Mouse (Mus musculus): ENCODE results near the gene Galnt7.

Gene Galnt7

DNA sequence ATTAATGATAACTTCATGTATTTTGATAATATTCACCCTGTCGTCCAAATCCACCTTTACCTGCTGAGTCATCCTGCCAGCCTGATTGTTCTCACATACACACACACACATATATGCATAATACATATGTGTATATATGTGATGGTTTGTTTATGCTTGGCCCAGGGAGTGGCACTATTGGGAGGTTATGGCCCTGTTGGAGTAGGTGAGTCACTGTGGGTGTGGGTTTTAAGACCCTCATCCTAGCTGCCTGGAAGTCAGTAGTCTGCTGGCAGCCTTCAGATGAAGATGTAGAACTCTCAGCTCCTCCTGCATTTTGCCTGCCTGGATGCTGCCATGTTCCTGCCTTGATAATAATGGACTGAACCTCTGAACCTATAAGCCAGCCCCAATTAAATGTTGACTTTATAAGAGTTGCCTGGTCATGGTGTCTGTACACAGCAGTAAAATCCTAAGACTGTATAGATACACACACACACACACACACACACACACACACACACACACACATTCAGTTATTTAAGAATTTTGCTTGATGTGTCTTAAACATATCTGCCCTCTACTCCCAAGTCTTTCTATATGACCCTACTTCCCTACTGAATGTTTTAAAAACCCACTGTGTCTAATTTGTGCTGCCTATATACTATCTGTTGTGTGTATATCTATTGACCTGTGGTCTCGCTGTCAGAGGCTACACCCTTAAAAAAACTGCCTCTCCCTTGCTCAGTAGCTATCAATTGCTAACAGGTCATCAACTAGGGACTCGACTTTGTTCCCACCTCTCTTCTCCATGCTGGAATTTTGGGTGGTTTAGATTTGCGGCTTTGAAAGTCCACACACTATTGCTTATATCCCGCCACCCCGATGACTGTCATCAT is 23.8 kb downstream of the Galnt7 start:
- DNase-seq (ENCODE audit: low spot score) = no peak

DNA sequence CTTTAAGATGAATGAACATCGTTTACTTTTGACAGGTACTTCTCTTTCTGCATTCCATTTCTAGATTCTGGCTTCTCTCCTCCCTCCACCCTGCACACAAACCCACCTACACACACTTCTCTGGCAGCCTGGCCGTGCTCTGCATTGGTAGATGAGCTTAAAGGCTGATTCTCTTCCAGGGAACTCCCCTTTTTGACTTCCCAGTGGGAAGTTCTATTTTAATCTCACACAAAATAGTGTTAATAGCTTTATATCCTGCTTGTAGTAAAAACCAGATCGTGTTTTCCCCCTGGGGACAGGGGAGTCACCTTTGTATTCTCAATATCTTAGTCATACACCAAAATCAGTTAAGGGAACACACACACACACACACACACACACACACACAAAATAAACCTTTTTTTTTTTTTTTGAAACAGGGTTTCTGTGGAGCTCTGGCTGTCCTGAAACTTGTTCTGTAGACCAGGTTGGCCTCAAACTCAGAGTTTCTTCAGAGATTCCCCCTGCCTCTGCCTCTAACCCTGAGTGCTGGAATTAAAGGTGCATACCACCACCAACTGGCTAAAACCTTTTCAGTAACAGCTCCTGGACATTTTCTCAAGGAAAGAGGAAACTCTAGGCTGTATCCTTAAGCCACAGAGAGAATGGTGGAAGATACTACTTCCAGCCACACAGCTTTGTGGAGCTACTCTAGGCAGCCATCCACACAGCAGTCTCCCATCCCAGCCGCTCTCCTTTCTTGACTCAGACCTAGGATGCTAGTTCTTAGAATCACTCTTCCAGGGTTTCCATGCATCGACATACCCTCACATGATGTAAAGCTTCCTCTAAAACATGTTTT is 24.7 kb downstream of the Galnt7 start:
- DNase-seq (ENCODE audit: low spot score) = no peak

DNA sequence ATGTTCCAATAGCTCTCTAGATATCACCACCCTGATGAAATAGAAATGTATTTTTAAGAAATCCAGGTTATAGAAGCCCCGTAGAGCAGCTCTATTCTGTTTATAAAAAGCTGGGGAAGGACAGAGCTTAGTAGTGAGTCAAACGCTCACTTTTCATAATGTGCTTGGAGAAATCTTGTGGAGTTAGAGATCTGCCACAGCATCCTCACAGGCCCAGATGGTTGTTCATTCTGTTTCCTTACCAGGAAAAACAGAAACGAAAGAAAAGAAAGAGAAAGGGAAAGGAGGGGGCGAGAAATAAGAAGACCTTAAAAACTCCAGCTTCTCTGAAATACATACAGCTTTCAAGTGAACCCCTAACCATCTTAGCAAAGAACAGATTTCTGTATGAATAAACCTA is 28.9 kb downstream of the Galnt7 start:
- no peak for DNase-seq (ENCODE audit: low spot score)

DNA sequence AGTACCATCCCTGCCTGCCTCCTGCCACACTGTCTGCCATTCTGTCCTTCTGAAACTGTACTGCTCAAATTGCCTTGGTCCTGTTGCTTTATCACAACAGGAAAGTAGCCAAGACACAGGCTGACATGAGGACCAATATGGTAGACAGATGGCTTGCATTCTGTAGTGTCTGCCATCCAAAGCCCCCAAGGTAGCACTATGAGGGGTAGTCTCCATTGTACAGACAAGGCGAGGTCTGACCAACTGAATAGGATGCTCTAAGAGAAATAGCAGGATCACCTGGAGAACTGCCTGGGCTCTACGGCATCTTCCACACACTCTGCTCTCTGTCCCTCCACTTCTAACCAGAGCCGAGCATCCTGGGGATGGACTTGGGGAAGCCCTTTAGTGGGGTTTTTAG is 29.8 kb downstream of the Galnt7 start:
- DNase-seq (ENCODE audit: low spot score) = no peak

DNA sequence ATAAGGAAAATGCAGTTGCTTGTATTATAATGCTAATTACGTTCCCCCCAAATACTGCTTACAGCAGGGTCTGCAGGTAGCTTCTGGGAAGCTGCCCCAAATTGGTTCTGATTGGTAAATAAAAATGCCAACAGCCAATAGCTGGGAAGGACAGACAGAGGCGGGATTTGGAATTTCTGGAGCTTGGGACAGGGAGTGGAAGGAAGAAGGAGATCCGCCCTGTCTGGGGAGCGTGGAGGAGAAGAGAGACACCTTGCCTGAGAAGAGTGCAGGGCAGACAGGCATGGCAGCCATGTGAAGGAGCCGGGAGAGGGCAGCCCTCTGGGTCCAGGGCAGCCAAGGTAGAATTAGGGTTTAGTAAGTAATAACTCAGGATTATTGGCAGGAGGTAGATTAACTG is 35.9 kb downstream of the Galnt7 start:
- DNase-seq (ENCODE audit: low spot score) = no peak

DNA sequence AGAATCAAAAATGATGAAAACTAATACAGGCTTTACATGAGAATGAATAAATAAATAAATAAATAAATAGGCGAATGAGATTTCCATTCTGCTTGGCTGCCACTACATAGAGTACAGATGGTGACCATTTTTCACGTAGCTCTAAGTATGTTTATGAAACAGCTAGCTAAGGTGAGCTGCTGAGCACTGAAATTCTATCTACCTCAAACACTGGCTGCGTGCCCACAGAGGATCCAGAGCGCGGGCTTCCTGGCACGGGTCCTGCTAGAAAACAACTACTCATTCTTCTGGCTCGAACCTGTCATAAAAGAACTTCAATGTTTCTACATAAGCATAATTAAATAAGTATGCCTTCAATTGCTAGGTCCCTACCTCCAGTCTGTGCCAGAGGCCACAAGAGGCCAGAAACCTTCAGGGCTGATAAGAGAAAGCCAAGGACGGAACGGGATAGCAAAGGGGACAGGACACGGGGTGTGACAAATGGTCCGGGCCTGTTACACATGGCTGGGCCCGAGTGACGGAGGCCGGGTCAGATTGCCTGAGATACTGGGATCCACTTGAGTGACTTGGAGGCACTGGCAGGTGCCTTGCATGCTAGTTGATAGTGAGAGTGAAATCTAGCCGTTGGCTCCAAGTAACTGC is 37.7 kb downstream of the Galnt7 start:
- peak; percentile 31 for DNase-seq (ENCODE audit: low spot score)

DNA sequence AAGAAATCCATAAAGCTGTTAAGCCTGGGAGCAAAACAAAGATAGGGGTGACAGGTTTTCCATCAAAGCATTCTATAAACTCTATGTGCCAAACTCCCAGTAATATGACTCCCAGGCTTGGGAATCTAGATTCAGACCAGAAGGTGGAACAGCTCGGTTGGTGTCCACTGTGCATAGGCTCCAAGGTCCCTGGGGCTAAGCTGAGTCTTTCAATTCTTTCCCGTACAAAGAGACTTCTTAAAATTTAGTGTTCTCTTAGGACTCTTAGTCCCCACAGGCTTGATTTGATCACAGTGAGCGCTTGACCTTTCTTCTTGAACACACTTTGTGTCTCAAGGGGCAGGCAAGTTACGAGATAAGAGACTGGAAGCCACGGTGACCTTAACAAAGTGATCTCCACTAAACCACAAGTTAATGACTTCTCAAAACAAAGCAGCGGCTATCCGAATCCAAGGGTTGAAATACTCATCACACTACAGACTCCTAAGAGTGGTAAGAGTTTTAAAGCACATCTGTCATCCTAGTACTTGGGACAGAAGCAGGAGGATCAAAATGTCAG is 41.3 kb downstream of the Galnt7 start:
- no peak for DNase-seq (ENCODE audit: low spot score)

DNA sequence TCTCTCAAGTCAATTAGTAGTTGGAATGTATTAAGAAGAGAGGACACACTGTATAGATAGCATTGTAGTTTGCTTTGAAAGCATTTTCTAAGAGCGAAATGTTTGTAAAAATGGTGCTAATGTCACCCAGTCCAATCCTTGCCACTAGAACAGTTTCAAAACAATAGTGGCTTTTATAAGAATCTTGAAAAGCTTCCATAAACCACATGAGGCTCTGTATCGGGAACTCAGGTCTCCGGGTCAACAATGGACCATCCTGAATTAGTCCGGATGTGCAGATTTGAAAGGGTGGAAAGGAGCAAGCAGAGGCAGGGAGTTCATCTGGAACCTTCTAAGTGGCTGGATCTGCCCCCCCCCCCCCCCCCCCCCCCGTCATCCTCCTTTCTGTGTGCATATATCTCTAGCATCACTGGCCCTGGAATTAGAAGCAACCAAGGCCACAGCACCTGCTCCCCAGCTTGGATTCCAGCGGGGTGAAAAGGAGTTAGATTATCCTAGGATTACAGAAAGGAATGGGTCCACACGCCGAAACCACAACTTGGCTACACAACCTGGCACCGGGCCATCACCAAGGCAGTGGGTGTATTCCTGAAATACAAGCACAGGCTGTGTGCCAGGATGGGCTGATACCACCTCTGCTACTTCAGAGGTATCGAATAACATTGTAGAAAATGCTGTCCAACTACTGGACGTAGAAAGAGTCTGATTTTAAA is 42.0 kb downstream of the Galnt7 start:
- DNase-seq (ENCODE audit: low spot score) = peak; percentile 72

DNA sequence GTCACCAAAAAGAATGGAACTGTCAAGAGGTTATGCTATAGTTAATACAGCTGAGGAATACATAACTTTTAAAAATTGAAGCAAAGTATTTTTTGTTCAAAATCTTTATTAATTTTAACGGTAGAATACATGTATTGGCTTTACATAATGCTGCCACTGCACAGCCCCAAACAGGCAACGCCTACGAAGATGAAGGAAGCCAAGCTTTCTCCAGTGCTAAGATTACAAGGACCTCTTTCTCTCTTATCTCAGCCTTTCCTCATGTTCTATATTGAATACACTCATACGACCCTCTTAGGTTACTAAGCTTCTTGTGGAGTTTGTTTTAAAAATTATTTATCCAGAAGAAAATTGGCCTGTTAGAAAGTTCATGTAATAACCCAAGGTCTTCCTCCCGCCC is 50.3 kb downstream of the Galnt7 start:
- no peak for DNase-seq (ENCODE audit: low spot score)

DNA sequence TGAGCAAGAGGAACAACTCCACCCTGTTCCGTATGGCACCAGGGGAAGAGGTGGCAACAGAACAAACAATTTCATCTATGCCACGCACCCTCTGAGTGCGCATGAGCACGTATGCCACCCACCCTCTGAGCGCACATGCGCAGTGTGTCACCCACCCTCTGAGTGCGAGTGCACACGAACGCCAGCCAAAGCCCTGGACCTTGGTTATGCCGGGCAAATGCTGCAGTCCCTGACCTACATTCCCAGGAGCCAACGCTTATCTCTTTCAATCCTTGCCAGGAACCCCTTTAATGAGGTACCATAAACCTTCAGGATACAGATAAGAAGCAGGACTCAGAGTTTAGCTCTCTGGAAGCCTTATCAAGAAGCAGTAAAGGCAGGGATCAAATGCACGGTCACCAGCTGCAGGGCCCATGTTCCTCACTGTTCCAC is 50.8 kb downstream of the Galnt7 start:
- DNase-seq (ENCODE audit: low spot score) = peak; percentile 42

DNA sequence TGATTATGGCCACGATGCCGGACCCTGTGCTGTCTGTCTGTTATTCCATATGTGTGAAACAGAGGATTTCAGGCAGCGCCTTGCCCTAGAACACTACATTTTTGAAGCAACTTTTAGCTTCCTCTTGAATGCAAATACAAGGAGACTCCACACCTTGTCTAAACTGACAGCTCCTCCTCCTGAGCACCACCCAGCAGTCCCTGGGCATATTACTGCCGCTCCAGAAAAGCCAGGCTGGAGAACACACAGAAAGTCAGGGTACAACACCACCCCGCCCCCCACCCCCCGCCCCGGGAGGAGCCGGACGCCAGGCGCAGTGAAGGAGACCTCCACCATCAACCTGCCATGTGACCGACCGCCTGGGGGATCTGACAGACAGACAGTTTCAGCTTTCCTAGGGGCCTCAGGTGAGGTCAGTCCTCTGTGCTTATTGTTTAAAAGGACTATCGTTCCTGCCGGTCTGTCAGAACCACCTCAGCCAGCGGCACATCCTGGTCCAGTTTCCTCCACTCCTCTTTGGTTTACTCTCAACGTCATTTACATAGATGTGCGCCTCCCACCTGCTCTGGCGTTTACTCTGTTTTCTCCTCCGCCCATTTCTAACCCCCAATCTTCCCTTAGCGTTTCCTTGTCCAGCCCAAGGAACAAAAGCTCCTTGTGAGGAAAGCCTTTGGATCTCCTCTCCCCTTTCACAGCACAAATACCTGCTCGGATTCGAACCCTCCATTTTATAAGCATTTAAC is 52.8 kb downstream of the Galnt7 start:
- DNase-seq (ENCODE audit: low spot score) = no peak

DNA sequence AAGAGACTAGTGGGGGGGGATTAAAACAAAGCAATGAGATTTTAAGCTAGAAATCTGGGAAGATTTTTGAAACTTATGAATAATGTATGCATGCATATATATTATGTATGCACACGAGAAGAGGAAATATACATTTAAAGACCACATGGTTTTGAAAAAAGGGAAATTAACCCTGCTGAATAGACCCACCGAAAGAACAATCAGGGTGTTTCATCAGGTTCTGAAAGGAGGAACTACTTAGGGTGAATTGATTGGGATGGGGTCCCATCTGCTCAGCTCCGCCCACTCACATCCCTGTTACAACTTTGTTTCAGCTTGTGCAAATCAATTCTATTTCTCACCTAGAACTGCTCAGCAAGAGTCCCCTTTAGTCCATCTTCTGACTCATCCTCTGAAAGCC is 57.0 kb downstream of the Galnt7 start:
- DNase-seq (ENCODE audit: low spot score) = no peak

DNA sequence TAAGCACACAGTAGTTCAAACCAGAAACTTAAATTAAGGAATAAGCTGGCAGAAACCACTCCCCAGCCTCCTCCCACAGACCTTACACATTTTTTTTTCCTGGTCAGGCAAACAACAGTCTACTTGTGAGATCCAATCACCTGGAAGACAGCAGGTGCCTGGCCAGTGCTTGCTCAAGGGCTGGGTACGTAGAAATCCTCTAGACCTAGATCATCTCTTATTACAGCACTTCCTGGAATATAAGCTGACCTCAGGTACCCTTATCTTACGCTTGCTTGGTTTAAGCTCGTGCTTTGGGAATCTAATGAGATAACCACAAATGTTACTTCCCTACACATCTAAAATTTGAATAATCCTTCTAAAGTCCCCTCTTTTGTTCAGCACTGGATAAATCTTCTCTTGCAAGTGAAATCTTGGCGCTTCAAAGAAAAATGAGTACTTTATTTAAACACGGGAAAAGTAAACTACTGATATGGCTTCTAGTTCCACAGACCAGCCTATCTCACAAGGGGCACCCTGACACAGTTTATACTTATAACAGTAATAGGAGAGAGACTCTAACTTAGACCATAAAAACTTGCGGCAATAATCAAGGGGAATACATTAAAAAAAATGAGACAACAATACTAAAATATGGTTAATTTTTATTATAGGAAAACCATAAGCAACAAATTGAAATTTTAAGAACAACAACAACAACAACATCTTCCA is 58.5 kb downstream of the Galnt7 start:
- no peak for DNase-seq (ENCODE audit: low spot score)

DNA sequence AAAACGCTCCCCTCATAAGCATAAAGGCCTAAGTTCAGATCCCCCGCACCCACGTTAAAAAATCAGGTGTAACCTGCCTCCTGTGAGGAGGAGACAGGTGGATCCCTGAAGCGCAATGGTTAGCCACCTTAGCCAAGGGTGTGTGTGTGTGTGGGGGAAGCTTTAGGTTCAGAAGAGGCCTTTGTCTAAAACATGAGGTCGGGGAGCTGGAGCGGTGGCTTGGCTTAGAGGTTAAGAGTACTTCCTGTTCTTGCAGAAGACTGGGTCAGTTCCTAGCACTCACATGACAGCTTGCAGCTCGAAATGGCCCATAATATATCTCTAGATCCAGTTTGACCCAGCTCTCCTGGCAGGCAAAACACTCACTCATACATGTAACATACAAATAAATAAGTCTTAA is 60.2 kb downstream of the Galnt7 start:
- DNase-seq (ENCODE audit: low spot score) = no peak

DNA sequence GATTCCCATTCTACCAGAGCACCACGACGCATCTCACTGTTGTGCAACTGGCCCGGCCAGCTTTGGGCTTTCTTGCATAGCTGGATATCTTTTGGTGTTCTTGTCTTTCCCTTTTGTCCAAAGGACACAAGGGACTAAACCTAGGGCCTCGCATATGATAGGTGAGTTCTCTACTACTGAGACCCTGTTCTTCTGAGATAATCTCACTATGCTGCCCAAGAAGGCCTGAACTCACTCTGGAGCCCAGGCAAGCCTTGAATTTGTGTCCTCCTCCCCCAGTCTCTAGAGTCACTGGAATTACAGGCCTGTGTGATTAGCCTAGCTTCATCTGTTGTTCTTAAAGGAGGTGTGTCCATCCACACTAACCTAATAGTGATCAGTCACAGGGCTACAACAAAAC is 61.2 kb downstream of the Galnt7 start:
- no peak for DNase-seq (ENCODE audit: low spot score)

DNA sequence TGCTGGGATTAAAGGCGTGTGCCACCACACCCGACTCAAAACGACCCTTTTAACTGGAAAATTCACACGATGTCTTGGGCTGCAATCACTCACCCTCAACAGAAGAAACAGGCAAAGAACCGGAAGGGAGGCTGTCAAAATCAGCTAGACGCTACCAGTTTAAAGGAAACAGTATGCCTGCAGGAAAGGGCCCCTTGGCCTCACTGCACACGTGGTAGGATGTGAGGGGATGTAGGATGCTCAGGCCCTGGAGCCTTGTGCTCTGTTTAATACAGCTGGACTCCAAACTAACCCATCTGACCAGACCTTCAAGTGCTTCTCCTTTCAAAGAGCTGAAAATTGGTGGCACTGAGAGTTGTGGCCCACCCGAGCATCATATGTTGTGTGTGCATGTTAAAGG is 62.8 kb downstream of the Galnt7 start:
- no peak for DNase-seq (ENCODE audit: low spot score)

DNA sequence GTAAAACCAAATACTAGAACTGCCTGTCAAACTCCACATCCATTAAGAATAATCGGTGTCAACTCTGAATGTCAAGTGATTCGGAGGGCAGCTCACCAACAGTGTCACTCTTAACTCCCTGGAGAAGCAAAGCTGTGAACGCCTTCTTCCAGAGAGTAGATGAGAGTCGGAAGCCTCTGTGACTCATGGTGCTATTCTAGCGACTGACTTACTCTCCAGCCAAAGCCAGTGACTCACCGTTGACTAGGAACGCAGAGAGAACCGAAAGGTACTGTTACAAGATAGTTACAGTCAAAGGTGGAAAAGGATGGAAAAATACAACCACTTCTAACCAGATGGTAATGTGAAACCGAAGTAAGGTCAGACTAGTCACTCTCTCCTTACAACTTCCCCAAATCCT is 63.7 kb downstream of the Galnt7 start:
- DNase-seq (ENCODE audit: low spot score) = no peak

DNA sequence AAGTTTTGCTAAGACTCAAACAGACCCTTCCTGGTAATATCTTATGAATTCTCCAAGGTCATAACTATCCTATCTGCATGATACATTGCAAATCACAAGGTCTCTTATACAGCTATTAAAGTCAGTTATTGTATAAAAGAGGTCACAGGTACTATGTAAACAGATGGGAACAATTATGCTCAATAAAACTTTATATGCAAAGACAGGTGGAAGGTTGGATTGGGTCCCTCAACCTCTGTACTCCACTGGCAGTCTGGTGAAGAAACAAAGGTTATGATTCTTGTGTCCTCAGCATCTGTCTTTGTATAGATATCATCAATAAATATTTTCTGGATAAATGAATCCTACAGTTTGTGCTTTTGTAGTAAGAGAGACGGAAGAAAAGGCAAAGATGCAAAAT is 64.2 kb downstream of the Galnt7 start:
- no peak for DNase-seq (ENCODE audit: low spot score)

DNA sequence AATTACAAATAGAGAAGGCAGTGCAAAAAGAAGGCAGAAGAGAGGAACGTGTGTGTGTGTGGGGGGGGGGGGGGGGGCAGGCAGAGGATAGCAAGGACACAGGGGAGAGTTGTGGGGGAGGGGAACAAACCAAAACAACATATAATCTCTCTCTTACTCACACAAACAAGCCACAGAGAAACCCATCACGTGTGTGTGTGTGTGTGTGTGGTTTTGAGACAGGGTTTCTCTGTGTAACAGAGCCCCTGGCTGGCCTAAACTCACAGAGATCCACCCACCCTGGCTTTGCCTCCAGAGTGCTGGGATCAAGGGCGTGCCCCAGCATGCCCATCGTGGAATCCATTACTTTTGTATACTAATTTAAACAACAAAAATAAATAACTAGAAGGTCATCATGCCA is 66.2 kb downstream of the Galnt7 start:
- no peak for DNase-seq (ENCODE audit: low spot score)

DNA sequence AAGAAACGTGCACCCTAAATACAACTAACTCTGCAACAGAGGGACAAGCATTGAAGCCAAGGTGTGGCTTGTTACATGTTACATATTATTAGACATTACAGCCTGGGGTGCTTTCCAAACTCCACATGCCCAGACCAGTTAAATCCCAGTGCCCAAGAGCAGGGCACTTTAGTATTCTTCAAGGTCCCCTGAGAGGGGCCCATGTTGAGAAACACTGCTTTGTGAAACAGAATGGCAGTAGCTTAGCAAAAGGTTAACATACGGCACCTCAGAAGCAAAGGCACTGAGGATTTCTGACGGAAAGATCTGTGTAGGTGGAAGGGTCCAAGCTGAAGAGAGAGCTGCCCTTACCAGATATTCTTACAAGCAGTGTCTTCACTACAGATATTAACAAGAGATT is 67.0 kb downstream of the Galnt7 start:
- no peak for DNase-seq (ENCODE audit: low spot score)

DNA sequence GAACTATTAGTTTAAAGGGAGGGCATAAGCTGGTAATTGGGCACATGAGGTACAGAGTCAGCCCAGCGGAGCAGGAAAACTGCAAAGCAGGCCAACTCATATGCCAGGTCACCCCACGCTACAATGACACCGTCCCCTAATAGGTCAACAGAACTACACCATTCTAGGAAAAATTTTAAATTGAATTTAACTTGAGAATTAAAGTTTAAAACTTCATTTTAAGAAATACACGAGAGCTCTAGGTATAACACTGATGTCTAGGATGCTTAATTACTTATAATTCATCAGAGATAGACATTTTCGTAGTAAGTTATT is 67.7 kb downstream of the Galnt7 start:
- no peak for DNase-seq (ENCODE audit: low spot score)
